ENCODE assay signal across 8 mouse cellular contexts in the genomic region with DNA sequence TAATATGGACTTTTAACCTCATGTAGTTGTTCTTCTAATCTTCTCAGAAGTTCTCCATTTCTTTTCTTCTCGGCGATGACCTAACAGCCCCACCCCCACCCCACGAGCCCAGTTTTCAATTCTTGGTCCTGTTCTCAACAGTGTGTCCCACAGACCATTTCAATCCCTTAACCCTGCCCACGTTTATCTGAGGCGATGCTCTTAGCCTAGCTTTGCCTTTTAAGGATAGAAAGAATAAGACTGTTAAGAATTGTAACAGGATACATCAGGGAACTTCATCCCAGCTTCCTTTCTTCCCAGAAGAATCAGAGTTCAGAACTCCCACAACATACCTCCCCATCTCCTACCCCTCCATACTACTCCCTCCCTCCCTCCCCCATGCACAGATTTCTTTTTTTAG. TPM values are rescaled to one million over a fixed set of nuclear protein-coding genes. Genes with fewer than 3 reads are reported as not detected.
DNase-seq lines count a peak whose midpoint lies in the region; ATAC-seq lines count a peak whose summit lies in the region.

No protein-coding gene starts in this region.

- H3K4me2 ChIP-seq in neural tube, embryonic 12.5 days (replicated peaks): peak overlapping the region; percentile 77
- H3K4me2 ChIP-seq in limb, embryonic 15.5 days: peak overlapping the region; percentile 84
- H3K4me2 ChIP-seq in stomach, embryonic 16.5 days (ENCODE audit: low read depth, low read length): peak overlapping the region; percentile 85

- H3K4me3 ChIP-seq in neural tube, embryonic 12.5 days: no peak overlapping the region
- no peak overlapping the region for H3K4me3 ChIP-seq in limb, embryonic 15.5 days
- H3K4me3 ChIP-seq in stomach, embryonic 16.5 days (replicated peaks; ENCODE audit: low read length): peak overlapping the region; percentile 56

- no peak overlapping the region for H3K9ac ChIP-seq in neural tube, embryonic 12.5 days
- H3K9ac ChIP-seq in limb, embryonic 15.5 days: no peak overlapping the region
- H3K9ac ChIP-seq in stomach, embryonic 16.5 days (ENCODE audit: low read length): peak overlapping the region; percentile 67; the same call in 1 of the 2 replicates

- 64% methylated on average over 5 of the region's 5 CpGs for WGBS in neural tube, embryonic 12.5 days
- 42% methylated on average over 5 of the region's 5 CpGs for WGBS in limb, embryonic 15.5 days
- 30% methylated on average over 5 of the region's 5 CpGs for WGBS in stomach, embryonic 16.5 days

- H3K27ac ChIP-seq in neural tube, embryonic 12.5 days: no peak overlapping the region
- 0 out of 2 replicates have a peak overlapping the region, but pooled peaks have one; percentile 51 for H3K27ac ChIP-seq in limb, embryonic 15.5 days
- peak overlapping the region; percentile 90 for H3K27ac ChIP-seq in stomach, embryonic 16.5 days (ENCODE audit: low read length)

- no peaks in the 10 kb centered on the region for H3K36me3 ChIP-seq in neural tube, embryonic 12.5 days
- no peaks in the 10 kb centered on the region for H3K36me3 ChIP-seq in limb, embryonic 15.5 days
- no peaks in the 10 kb centered on the region for H3K36me3 ChIP-seq in stomach, embryonic 16.5 days (ENCODE audit: control insufficient read depth, insufficient read depth, low read length)

- no peaks in the 10 kb centered on the region for H3K9me3 ChIP-seq in neural tube, embryonic 12.5 days
- no peaks in the 10 kb centered on the region for H3K9me3 ChIP-seq in limb, embryonic 15.5 days
- no peaks in the 10 kb centered on the region for H3K9me3 ChIP-seq in stomach, embryonic 16.5 days (replicated peaks; ENCODE audit: control insufficient read depth, low read length)

- 0 out of 2 replicates have a peak, but pooled peaks cover 4% of the 10 kb centered on the region for H3K4me1 ChIP-seq in neural tube, embryonic 12.5 days
- H3K4me1 ChIP-seq in limb, embryonic 15.5 days: peaks cover 12% of the 10 kb centered on the region
- peaks cover 14% of the 10 kb centered on the region; the same call in 1 of the 2 replicates for H3K4me1 ChIP-seq in stomach, embryonic 16.5 days (ENCODE audit: control insufficient read depth, insufficient read depth, low read length)

- no peaks in the 10 kb centered on the region for H3K27me3 ChIP-seq in neural tube, embryonic 12.5 days (replicated peaks)
- no peaks in the 10 kb centered on the region for H3K27me3 ChIP-seq in limb, embryonic 15.5 days
- H3K27me3 ChIP-seq in stomach, embryonic 16.5 days (ENCODE audit: control insufficient read depth, insufficient read depth, low read length): no peaks in the 10 kb centered on the region

- DNase-seq in heart, adult 11 months: peak; percentile 61
- no peak for DNase-seq in heart, adult 8-10 months (ENCODE audit: low spot score)
- no peak for DNase-seq in neural tube, embryonic 10.5 days (ENCODE audit: extremely low spot score, low spot score)
- DNase-seq in lung, postnatal 4 days: no peak
- DNase-seq in spleen, postnatal 4 days (ENCODE audit: low spot score in 2 of 2): no peak

- no peak for ATAC-seq in neural tube, embryonic 12.5 days (ENCODE audit: low FRiP score, low read depth)
- no peak for ATAC-seq in limb, embryonic 15.5 days (ENCODE audit: insufficient number of reproducible peaks, low FRiP score, low TSS enrichment, low read depth)
- ATAC-seq in stomach, embryonic 16.5 days (ENCODE audit: insufficient read depth, low FRiP score): peak; percentile 58; the same call in 1 of the 2 replicates

RNA-seq across cellular contexts. Expression of a gene that starts 3.5 kb away (rescaled TPM):
- under 1 TPM in 3 of 4 experiments, not detected in 1; 0.16 to 0.41 (median 0.29) TPM for total RNA-seq in heart, adult 8-10 months (2022)
- 0.27 and 0.42 TPM in 2 replicates for polyA plus RNA-seq in neural tube, embryonic 12.5 days (2016; fragmentation: Nextera tagmentation; extraction: Ambion mirVana)
- polyA plus RNA-seq in limb, embryonic 15.5 days (2015; fragmentation: Nextera tagmentation; extraction: Ambion mirVana): 1.2 and 1.7 TPM in 2 replicates
- 0.37 and 0.94 TPM in 2 replicates for polyA plus RNA-seq in stomach, embryonic 16.5 days (2015; fragmentation: Nextera tagmentation; extraction: Ambion mirVana)
